Mouse (Mus musculus): ENCODE results near the gene Med27.

DNA sequence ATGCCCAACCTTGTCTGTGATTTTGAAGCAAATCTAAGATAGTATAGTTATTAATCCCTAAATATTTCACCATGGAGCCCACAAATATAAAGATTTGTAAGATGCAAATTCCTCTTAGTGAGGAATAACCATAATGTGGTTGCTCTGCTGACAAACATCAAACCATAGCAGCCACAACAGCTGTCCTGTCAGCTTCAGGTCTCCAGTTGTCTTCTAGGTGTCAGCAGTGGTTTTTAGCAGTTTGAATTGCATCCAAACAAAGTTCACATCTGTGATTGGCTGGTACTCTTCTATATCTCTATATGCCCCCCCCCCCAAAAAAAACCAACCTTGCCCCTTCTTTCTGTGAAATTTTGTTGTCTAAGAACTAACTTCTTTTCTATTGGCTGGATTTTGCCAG is 95.7 kb downstream of the Med27 start:
- TF ChIP-seq CTCF (IDR thresholded peaks at IDR 0.05; ENCODE audit: control insufficient read depth, insufficient read depth, insufficient read length) (no peak), CEBPB (IDR thresholded peaks at IDR 0.05; ENCODE audit: low read depth) (no peak), MAX (IDR thresholded peaks at IDR 0.05) (no peak), USF1 (IDR thresholded peaks at IDR 0.05; ENCODE audit: low read depth) (no peak)
